Mouse (Mus musculus) G1E (cell line): ENCODE results near the gene Heatr1. TPM values are rescaled to one million over a fixed set of nuclear protein-coding genes. Genes with fewer than 3 reads are reported as not detected.
"Not testable (repeated sequence)": the region's sequence is repeated elsewhere in the genome, so short reads cannot be mapped to it uniquely, and the experiment has no call there.

Source experiments
- ATAC-seq: 2 replicates; pipeline ENCODE4 v1.8.0; 2016; ENCODE audit warnings: mild to moderate bottlenecking; ENCODE audit not compliant: insufficient number of reproducible peaks, poor library complexity, low FRiP score, severe bottlenecking; ENCODE audit errors: extremely low read depth
- DNase-seq: peaks from one replicate; pipeline ENCODE4 v3.0.0; 2012; ENCODE audit warnings: low spot score
- H3K27me3 ChIP-seq: 2 replicates; pipeline ENCODE4 v1.6.1; 2012; ENCODE audit warnings: mild to moderate bottlenecking, low read length, inconsistent platforms; ENCODE audit not compliant: insufficient read depth
- H3K36me3 ChIP-seq: replicated peaks from 2 replicates; pipeline ENCODE3; 2012; ENCODE audit warnings: mild to moderate bottlenecking, inconsistent platforms
- H3K4me1 ChIP-seq: 2 replicates; pipeline ENCODE4 v1.6.1; 2012; ENCODE audit warnings: low read depth, low read length, inconsistent platforms, mixed read lengths; ENCODE audit not compliant: insufficient read depth
- H3K4me3 ChIP-seq: 2 replicates; pipeline ENCODE4 v1.5.1; 2012; ENCODE audit warnings: low read depth, mild to moderate bottlenecking, inconsistent platforms, low read length, moderate library complexity, mixed read lengths
- H3K9me3 ChIP-seq: replicated peaks from 2 replicates; pipeline ENCODE4 v1.6.1; 2012; ENCODE audit warnings: inconsistent platforms
- CTCF ChIP-seq: IDR thresholded peaks from 2 replicates; pipeline ENCODE4 v1.5.1; 2012; ENCODE audit warnings: low read depth, low read length, inconsistent platforms, mixed read lengths
- GATA1 ChIP-seq: IDR thresholded peaks from 2 replicates; pipeline ENCODE4 v1.6.1; 2012; ENCODE audit warnings: borderline replicate concordance, low read length, inconsistent platforms, mixed read lengths
- GATA2 ChIP-seq: IDR thresholded peaks from 2 replicates; pipeline ENCODE4 v1.6.1; 2012; ENCODE audit warnings: low read depth, low read length, inconsistent platforms, borderline replicate concordance
- POLR2AphosphoS5 ChIP-seq: IDR thresholded peaks from 2 replicates; pipeline ENCODE4 v1.6.1; 2012; ENCODE audit warnings: low read depth, low read length, inconsistent platforms; ENCODE audit not compliant: insufficient replicate concordance
- TAL1 ChIP-seq: conservative IDR thresholded peaks from 2 replicates; pipeline ENCODE4 v1.6.1; 2012; ENCODE audit warnings: low read depth, low read length, inconsistent platforms, mixed read lengths
- polyA plus RNA-seq: library from polyadenylated mRNA; stranded (reverse); fragments of >175 nt; gene quantifications from 2 replicates; pipeline ENCODE4 v1.2.3, GENCODE M21; 2012
- total RNA-seq, 2 experiments: library from RNA; stranded (forward) in 1 of 2; stranded (reverse) in 1 of 2; fragments of 200-1000 nt in 1 of 2; fragments of >200 nt in 1 of 2; fragmentation: Nextera tagmentation in 1 of 2; gene quantifications; 2 replicates each; pipeline ENCODE4 v1.2.3; 2014 to 2017

Heatr1 gene
- total and polyA plus RNA-seq, 3 experiments, result 128 to 271 (median 143) TPM

- TF ChIP-seq TAL1 (no peak), POLR2AphosphoS5 (no peak), GATA1 (no peak), GATA2 (no peak), CTCF (no peak)
- H3K9me3 ChIP-seq, result no peaks in the 10 kb centered on the region
- peak overlapping the region; percentile 100 for H3K4me3 ChIP-seq
- H3K4me1 ChIP-seq, result peaks cover 57% of the 10 kb centered on the region
- H3K36me3 ChIP-seq, result peaks cover 32% of the 10 kb centered on the region
- no peaks in the 10 kb centered on the region for H3K27me3 ChIP-seq
- peak; percentile 69 for ATAC-seq
- peak; percentile 74 for DNase-seq
These were observed 66.3 kb downstream of the Heatr1 start for GRCm38 (mm10) chr13:12460881-12461729.

GRCm38 (mm10) chr13:12461730-12462119 is 66.9 kb downstream of the Heatr1 start:
- H3K36me3 ChIP-seq, result peaks cover 26% of the 10 kb centered on the region
- DNase-seq, result peak; percentile 13
- no peaks in the 10 kb centered on the region for H3K9me3 ChIP-seq
- no peaks in the 10 kb centered on the region for H3K27me3 ChIP-seq
- H3K4me1 ChIP-seq, result peaks cover 55% of the 10 kb centered on the region
- peak overlapping the region; percentile 100 for H3K4me3 ChIP-seq
- peak; percentile 24; the same call in 1 of the 2 replicates for ATAC-seq
- TF ChIP-seq POLR2AphosphoS5 (no peak), GATA1 (no peak), CTCF (no peak), TAL1 (no peak), GATA2 (no peak)

GRCm38 (mm10) chr13:12462623-12463022 is 67.8 kb downstream of the Heatr1 start:
- TF ChIP-seq GATA2 (no peak), POLR2AphosphoS5 (no peak), GATA1 (no peak), TAL1 (no peak), CTCF (no peak)
- Histone ChIP-seq H3K4me1 (peaks cover 49% of the 10 kb centered on the region), H3K27me3 (no peaks in the 10 kb centered on the region), H3K36me3 (peaks cover 18% of the 10 kb centered on the region), H3K4me3 (no peak overlapping the region), H3K9me3 (no peaks in the 10 kb centered on the region)
- ATAC-seq (no peak), DNase-seq (no peak)

- peaks cover 47% of the 10 kb centered on the region for H3K4me1 ChIP-seq
- not testable (repeated sequence) for H3K4me3 ChIP-seq, H3K27me3 ChIP-seq, H3K36me3 ChIP-seq, ATAC-seq, H3K9me3 ChIP-seq, DNase-seq
These were observed 69.3 kb downstream of the Heatr1 start for GRCm38 (mm10) chr13:12464159-12464558.

- H3K27me3 ChIP-seq, result no peaks in the 10 kb centered on the region
- ATAC-seq (no peak), DNase-seq (no peak)
These were observed 70.0 kb downstream of the Heatr1 start, which contains the start of gene Lgals8 for GRCm38 (mm10) chr13:12464844-12465243. Lgals8 (minus strand) TSS chr13:12464944.

GRCm38 (mm10) chr13:12468488-12468887 is 73.7 kb downstream of the Heatr1 start:
- ATAC-seq, result peak; percentile 84
- Histone ChIP-seq H3K4me3 (no peak overlapping the region), H3K27me3 (no peaks in the 10 kb centered on the region), H3K4me1 (peaks cover 32% of the 10 kb centered on the region), H3K36me3 (peaks cover 16% of the 10 kb centered on the region), H3K9me3 (no peaks in the 10 kb centered on the region)
- TF ChIP-seq GATA1 (no peak), CTCF (no peak), POLR2AphosphoS5 (no peak), TAL1 (no peak), GATA2 (no peak)
- DNase-seq, result peak; percentile 63

More at GRCm38 (mm10) chr13:12464844-12465243, 70.0 kb downstream of the Heatr1 start, which contains the start of gene Lgals8:
- Histone ChIP-seq H3K4me3 (no peak within 1 kb of the TSS), H3K36me3 (peaks cover 1% of the 10 kb centered on the region), H3K9me3 (no peaks in the 10 kb centered on the region), H3K4me1 (peaks cover 50% of the 10 kb centered on the region)
- no peak for TF ChIP-seq TAL1
- no peak for TF ChIP-seq GATA2
- no peak for TF ChIP-seq GATA1
- no peak for TF ChIP-seq CTCF
- no peak for TF ChIP-seq POLR2AphosphoS5
